Mouse (Mus musculus): ENCODE measurements around the gene Adnp.

- TF ChIP-seq POLR2A (IDR thresholded peaks at IDR 0.05; ENCODE audit: insufficient read length, low read depth) (no peak), TCF12 (IDR thresholded peaks at IDR 0.05; ENCODE audit: insufficient read depth, poor library complexity, severe bottlenecking) (no peak), USF1 (IDR thresholded peaks at IDR 0.05; ENCODE audit: low read depth) (no peak), CEBPB (IDR thresholded peaks at IDR 0.05; ENCODE audit: insufficient read depth, poor library complexity, severe bottlenecking) (no peak), POLR2AphosphoS2 (IDR thresholded peaks at IDR 0.05; ENCODE audit: insufficient read length, low read depth) (no peak), MYOD1 (IDR thresholded peaks at IDR 0.05; ENCODE audit: control insufficient read depth in 1 of 3, insufficient read length in 2 of 3, low read depth in 2 of 3) (no peak), MAX (IDR thresholded peaks at IDR 0.05; ENCODE audit: low read depth) (no peak), TCF3 (IDR thresholded peaks at IDR 0.05; ENCODE audit: insufficient read length, low read depth) (no peak)
Measured at GRCm38 (mm10) chr2:168223326-168223725, 16.4 kb upstream of the Adnp start.

Data from myocyte (in vitro differentiated cells).